Mouse (Mus musculus): ENCODE data around the gene Prkacb. TPM values are rescaled to one million over a fixed set of nuclear protein-coding genes. Genes with fewer than 3 reads are reported as not detected.

Gene Prkacb
- total RNA-seq, 2 experiments from 2014 or later, result 262 to 292 TPM

Other genes starting within 250 kb of the Prkacb start
- under 1 TPM in 1 of 2 experiments, not detected in 1; 0.45 TPM for gene Uox, start 242.6 kb downstream of the Prkacb start, total RNA-seq (2021)
- gene Dnase2b, start 197.4 kb downstream of the Prkacb start, total RNA-seq (2021), result not detected
- not detected for gene 4930503B20Rik, start 161.7 kb downstream of the Prkacb start, total RNA-seq (2021)
- not detected for gene Samd13, start 127.4 kb downstream of the Prkacb start, total RNA-seq (2021)
- gene Ttll7, start 39.4 kb upstream of the Prkacb start, total RNA-seq (2021), result 100 to 1,000 TPM; 129 to 140 TPM

Data from layer of hippocampus, adult 18-20 months (tissue).